Mouse (Mus musculus) lung, postnatal 0 days (tissue): Measurements from ENCODE around the gene Klhl29.

Source experiments
- CTCF ChIP-seq: IDR thresholded peaks from 2 replicates; pipeline ENCODE4 v1.5.1; 2016; ENCODE audit warnings: antibody characterized with exemption, mild to moderate bottlenecking
- EP300 ChIP-seq: IDR thresholded peaks from 2 replicates; pipeline ENCODE4 v1.6.1; 2016; ENCODE audit warnings: antibody characterized with exemption, mild to moderate bottlenecking, control low read depth

- TF ChIP-seq CTCF: no peak
- no peak for TF ChIP-seq EP300
Observed at GRCm38 (mm10) chr12:5189446-5190150, 185.9 kb downstream of the Klhl29 start.
